8 mouse cellular contexts compared by ENCODE assay signal in the genomic region with DNA sequence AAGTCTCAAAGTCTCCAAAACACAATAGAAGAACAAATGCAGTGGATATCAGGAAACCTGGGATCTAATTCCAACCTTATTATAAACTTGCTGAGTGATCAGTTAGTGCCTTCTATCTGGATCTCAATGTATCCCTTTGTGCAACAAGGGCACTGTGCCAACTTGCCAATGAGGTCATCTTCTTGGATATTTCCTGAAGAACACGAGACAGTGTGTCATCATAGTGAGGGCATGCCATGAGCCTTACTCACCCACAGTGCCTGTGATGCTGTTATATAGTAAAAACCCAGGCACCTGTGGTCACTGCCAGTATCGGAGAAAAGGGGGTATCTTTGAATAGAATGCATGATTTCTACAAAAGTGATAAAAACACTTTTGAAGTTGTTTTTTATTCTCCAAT.
A peak's percentile ranks its signal among the peaks of the same experiment; 100 is the strongest.
DNase-seq lines count a peak whose midpoint lies in the region; ATAC-seq and TF ChIP-seq lines count a peak whose summit lies in the region.
"Had no signal": no experiment of that assay in that cellular context is flagged by ENCODE, and none has a peak within 500 bp of the region (broad histone marks: within the 10 kb centered on the region; RNA-seq: fewer than 3 reads in every experiment).

No protein-coding gene starts in this region.

- intact Hi-C loops in heart, postnatal 10 days (cut with DNase I), result loop anchor here (5.0 to 10.0 kb wide), 2 partner anchors 41 to 256 kb away; partner anchors contain the start of gene Cr1l

- WGBS in intestine, embryonic 15.5 days, result 58% methylated on average over 2 of the region's 2 CpGs

- H3K27ac ChIP-seq in intestine, embryonic 15.5 days, result no peak overlapping the region
- H3K27ac ChIP-seq: midbrain, embryonic 15.5 days had no signal

- ATAC-seq in intestine, embryonic 15.5 days, result no peak

- 0 out of 2 replicates have a peak, but pooled peaks cover 3% of the 10 kb centered on the region for H3K4me1 ChIP-seq in intestine, embryonic 15.5 days (replicated peaks)

- TF ChIP-seq CTCF in brain, embryonic 14.5 days (IDR thresholded peaks at IDR 0.05; ENCODE audit: borderline replicate concordance, extremely low read depth, insufficient read depth, insufficient read length), result no peak

- H3K9ac ChIP-seq in intestine, embryonic 15.5 days, result no peak overlapping the region
- H3K9ac ChIP-seq: midbrain, embryonic 15.5 days had no signal

- H3K9me3 ChIP-seq in intestine, embryonic 15.5 days, result no peaks in the 10 kb centered on the region
- H3K9me3 ChIP-seq: midbrain, embryonic 15.5 days had no signal

- TF ChIP-seq POLR2A in brain, embryonic 14.5 days (IDR thresholded peaks at IDR 0.05; ENCODE audit: borderline replicate concordance, extremely low read depth, insufficient read depth, insufficient read length, poor library complexity, severe bottlenecking), result no peak

- H3K36me3 ChIP-seq in intestine, embryonic 15.5 days, result no peaks in the 10 kb centered on the region
- H3K36me3 ChIP-seq: midbrain, embryonic 15.5 days had no signal

- H3K27me3 ChIP-seq in intestine, embryonic 15.5 days (replicated peaks), result no peaks in the 10 kb centered on the region
- H3K27me3 ChIP-seq: midbrain, embryonic 15.5 days had no signal

- DNase-seq in right cerebral cortex, postnatal 4 days, result peak; percentile 10
- no peak for DNase-seq in right cerebral cortex, adult 2 months (ENCODE audit: low spot score in 2 of 2)
- DNase-seq in brain, embryonic 14.5 days (ENCODE audit: low read depth), result peak; percentile 7
- peak; percentile 25 to 43 for DNase-seq in heart, postnatal 10 days
- peak; percentile 4 for DNase-seq in naive thymus-derived CD4-positive, alpha-beta T cell, adult 2 months (ENCODE audit: low read depth)
- no peak for DNase-seq in ovary, postnatal 14 days (ENCODE audit: low spot score)

- no peak overlapping the region for H3K4me2 ChIP-seq in intestine, embryonic 15.5 days (replicated peaks)
- H3K4me2 ChIP-seq: midbrain, embryonic 15.5 days had no signal

- no peak overlapping the region for H3K4me3 ChIP-seq in intestine, embryonic 15.5 days (replicated peaks)
- H3K4me3 ChIP-seq: midbrain, embryonic 15.5 days had no signal

Comparison
In these comparisons a context has a peak if more than half of its experiments do, and no peak if none do; other contexts are left out.
1. DNase-seq: peak in right cerebral cortex, postnatal 4 days (single experiment), brain, embryonic 14.5 days (single experiment), heart, postnatal 10 days (2 of 2) and naive thymus-derived CD4-positive, alpha-beta T cell, adult 2 months (single experiment); none in right cerebral cortex, adult 2 months (0 of 2) and ovary, postnatal 14 days (single experiment).